Mouse (Mus musculus): ENCODE measurements around the gene Mga.

DNA sequence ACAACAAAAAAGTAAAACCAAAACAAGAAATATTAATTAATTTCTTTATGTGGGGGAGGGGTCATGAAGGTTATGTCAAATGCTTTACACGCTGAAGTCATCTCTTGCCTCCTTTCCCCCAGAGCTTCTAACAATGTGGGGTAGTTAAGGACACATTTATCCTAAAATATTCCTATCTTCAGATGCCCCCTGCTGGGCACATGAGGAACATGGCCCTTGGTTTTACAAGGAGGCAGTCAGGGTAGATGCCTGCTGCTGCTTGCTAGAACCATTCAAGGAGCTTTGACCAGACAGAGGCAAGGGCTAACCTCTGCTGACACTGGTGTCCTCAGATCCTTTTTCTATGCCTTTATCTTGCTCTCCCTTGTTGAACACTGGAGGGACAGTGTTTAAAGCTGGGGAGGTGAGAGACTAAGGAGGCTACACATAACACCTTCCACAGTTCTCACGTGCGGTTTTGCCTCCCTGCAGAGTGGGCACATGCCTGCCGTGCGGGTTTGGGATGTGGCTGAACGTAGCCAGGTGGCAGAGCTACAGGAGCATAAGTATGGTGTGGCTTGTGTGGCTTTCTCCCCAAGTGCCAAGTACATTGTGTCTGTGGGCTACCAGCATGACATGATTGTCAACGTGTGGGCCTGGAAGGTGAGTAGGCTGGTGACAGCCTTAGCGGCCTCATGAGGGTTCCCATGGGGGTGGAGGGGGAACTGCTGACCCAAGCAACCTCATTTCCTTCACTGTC lies 114.6 kb downstream of the Mga start:
- no peak for TF ChIP-seq EP300 (IDR thresholded peaks at IDR 0.05; ENCODE audit: low read length)
- peak; percentile 62 to 88 for TF ChIP-seq CTCF (conservative IDR thresholded peaks at IDR 0.05 in 1 of 2, IDR thresholded peaks at IDR 0.05 in 1 of 2; ENCODE audit: low read depth in 2 of 2, low read length in 2 of 2)
- TF ChIP-seq KAT2A (IDR thresholded peaks at IDR 0.05; ENCODE audit: insufficient replicate concordance, low read length): no peak
- TF ChIP-seq NRF1 (IDR thresholded peaks at IDR 0.05; ENCODE audit: low read depth, low read length): no peak
- no peak for TF ChIP-seq UBTF (IDR thresholded peaks at IDR 0.05; ENCODE audit: low read depth, low read length)
- TF ChIP-seq POLR2A (IDR thresholded peaks at IDR 0.05; ENCODE audit: low read depth, low read length): no peak
- TF ChIP-seq ZNF384 (IDR thresholded peaks at IDR 0.05; ENCODE audit: low read depth, low read length): no peak
- TF ChIP-seq USF2 (conservative IDR thresholded peaks at IDR 0.05; ENCODE audit: low read depth, low read length): no peak
- no peak for TF ChIP-seq ZKSCAN1 (IDR thresholded peaks at IDR 0.05; ENCODE audit: borderline replicate concordance, low read depth, low read length)
